Mouse (Mus musculus): ENCODE data around the gene Dcun1d2.

- TF ChIP-seq CTCF (IDR thresholded peaks at IDR 0.05; ENCODE audit: borderline replicate concordance, control insufficient read depth, extremely low read depth, insufficient read depth, low read length, poor library complexity) (no peak), POLR2A (IDR thresholded peaks at IDR 0.05; ENCODE audit: control insufficient read depth, extremely low read depth, insufficient read depth, low read length, poor library complexity) (no peak)
These were observed 4.7 kb downstream of the Dcun1d2 start for GRCm38 (mm10) chr8:13283200-13283599.
